Mouse (Mus musculus): Measurements from ENCODE around the gene Slc30a3.

GRCm38 (mm10) chr5:31081386-31081785 lies 26.7 kb downstream of the Slc30a3 start:
- TF ChIP-seq TAL1 (IDR thresholded peaks at IDR 0.05; ENCODE audit: low read length) (no peak), GATA1 (IDR thresholded peaks at IDR 0.05; ENCODE audit: low read length) (no peak)

All from erythroblast, embryonic 14.5 days (primary cell).